Mouse (Mus musculus) midbrain, postnatal 0 days (tissue): ENCODE measurements around the gene Zfp189. TPM values are rescaled to one million over a fixed set of nuclear protein-coding genes. Genes with fewer than 3 reads are reported as not detected.
A peak's percentile ranks its signal among the peaks of the same experiment; 100 is the strongest.
"Not testable (repeated sequence)": the region's sequence is repeated elsewhere in the genome, so short reads cannot be mapped to it uniquely, and the experiment has no call there.

ENCODE experiments used
- ATAC-seq: fragments of 200-750 bp; cut with Nextera tagmentation; 2 replicates; pipeline ENCODE4 v1.8.0; 2017; ENCODE audit warnings: moderate number of reproducible peaks, mild to moderate bottlenecking, moderate TSS enrichment, moderate library complexity; ENCODE audit not compliant: low FRiP score
- DNase-seq: peaks from one replicate; pipeline ENCODE4 v3.0.0-alpha.2; 2015; ENCODE audit warnings: low spot score
- H3K27ac ChIP-seq: fragments of 300-500 bp; sonication (generic); 2 replicates; pipeline ENCODE4 v1.5.1; 2014; ENCODE audit warnings: low read depth, mild to moderate bottlenecking, low read length, mixed read lengths
- H3K27me3 ChIP-seq: fragments of 300-500 bp; sonication (generic); 2 replicates; pipeline ENCODE4 v1.6.1; 2014; ENCODE audit warnings: low read length, control low read depth, mixed read lengths; ENCODE audit not compliant: insufficient read depth
- H3K36me3 ChIP-seq: fragments of 300-500 bp; sonication (generic); 2 replicates; pipeline ENCODE4 v1.6.1; 2014; ENCODE audit warnings: low read length, control low read depth, mixed read lengths; ENCODE audit not compliant: insufficient read depth
- H3K4me1 ChIP-seq: fragments of 300-500 bp; sonication (generic); 2 replicates; pipeline ENCODE4 v1.6.1; 2014; ENCODE audit warnings: mild to moderate bottlenecking, control low read depth, antibody characterized with exemption, low read length, mixed read lengths; ENCODE audit not compliant: insufficient read depth
- H3K4me2 ChIP-seq: fragments of 300-500 bp; sonication (generic); 2 replicates; pipeline ENCODE4 v1.6.1; 2014; ENCODE audit warnings: low read depth, mild to moderate bottlenecking, low read length, mixed read lengths; ENCODE audit not compliant: poor library complexity, severe bottlenecking
- H3K4me3 ChIP-seq: fragments of 300-500 bp; sonication (generic); 2 replicates; pipeline ENCODE4 v1.5.1; 2014; ENCODE audit warnings: low read depth, mild to moderate bottlenecking, low read length, moderate library complexity
- H3K9ac ChIP-seq: fragments of 300-500 bp; sonication (generic); replicated peaks from 2 replicates; pipeline ENCODE4 v1.6.1; 2014; ENCODE audit warnings: mild to moderate bottlenecking, low read length, moderate library complexity, mixed read lengths; ENCODE audit not compliant: poor library complexity, severe bottlenecking
- H3K9me3 ChIP-seq: fragments of 300-500 bp; sonication (generic); 2 replicates; pipeline ENCODE4 v1.6.1; 2016; ENCODE audit warnings: low read length, control low read depth
- CTCF ChIP-seq: IDR thresholded peaks from 2 replicates; pipeline ENCODE4 v1.5.1; 2016; ENCODE audit warnings: antibody characterized with exemption, mild to moderate bottlenecking
- WGBS: fragments of 180-500 bp; shearing (Covaris S2); extraction: QIAGEN DNeasy Blood & Tissue Kit; methylation state at CpG from one replicate; pipeline ENCODE4 v1.1.7; 2014; 5-methylcytosine and 5-hydroxymethylcytosine counted together
- polyA plus RNA-seq: library from polyadenylated mRNA; unstranded; fragments of >200 nt; fragmentation: Nextera tagmentation; extraction: Ambion mirVana; gene quantifications from 2 replicates; pipeline ENCODE4 v1.2.1, GENCODE M21; 2015
- total RNA-seq: library from RNA; depleted of rRNA; stranded (reverse); fragments of >200 nt; gene quantifications from 2 replicates; pipeline ENCODE4 v1.2.3, GENCODE M21; 2014

Gene Zfp189
- total and polyA plus RNA-seq, 2 experiments from 2014 or later = 4.2 to 6.3 TPM

DNA sequence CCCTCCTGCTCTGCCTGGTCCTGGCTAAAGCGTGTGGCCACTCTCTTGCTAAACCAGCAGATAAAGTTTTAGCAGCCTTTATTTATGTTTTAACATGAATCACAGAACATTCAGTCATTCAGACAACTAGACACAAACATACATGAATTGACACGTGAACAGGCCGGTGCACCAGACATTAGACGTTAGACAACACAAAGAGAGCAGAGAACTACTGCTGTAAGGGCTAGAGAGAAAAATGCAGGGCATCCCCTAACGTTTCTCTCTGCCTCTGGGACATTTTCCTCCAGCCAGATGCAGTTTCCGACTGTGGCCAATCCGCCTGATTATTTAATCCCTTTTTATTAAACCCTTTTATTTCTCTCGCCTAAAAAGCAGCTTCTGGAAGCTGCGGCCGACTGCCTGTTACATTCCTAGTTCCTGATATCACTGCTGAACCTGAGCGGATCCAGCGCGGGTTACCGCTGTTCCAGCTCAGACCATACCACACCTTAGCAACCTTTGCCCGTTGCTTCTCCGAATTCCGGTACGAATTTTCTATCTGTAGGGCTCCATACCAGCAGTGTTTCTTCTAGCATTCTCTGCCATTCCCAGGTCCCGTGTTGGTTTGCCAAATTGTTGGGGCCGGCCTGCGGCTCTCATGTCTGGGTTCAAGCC lies 40.7 kb upstream of the Zfp189 start:
- no peaks in the 10 kb centered on the region for H3K27me3 ChIP-seq
- H3K36me3 ChIP-seq = no peaks in the 10 kb centered on the region
- WGBS = 22% methylated on average over 21 of the region's 21 CpGs
- H3K4me2 ChIP-seq = peak overlapping the region; percentile 25; the same call in 1 of the 2 replicates
- no peaks in the 10 kb centered on the region for H3K9me3 ChIP-seq
- DNase-seq (no peak), ATAC-seq (no peak)
- no peak overlapping the region for H3K4me3 ChIP-seq
- H3K9ac ChIP-seq = no peak overlapping the region
- TF ChIP-seq CTCF = no peak
- H3K4me1 ChIP-seq = no peaks in the 10 kb centered on the region
- H3K27ac ChIP-seq = no peak overlapping the region

DNA sequence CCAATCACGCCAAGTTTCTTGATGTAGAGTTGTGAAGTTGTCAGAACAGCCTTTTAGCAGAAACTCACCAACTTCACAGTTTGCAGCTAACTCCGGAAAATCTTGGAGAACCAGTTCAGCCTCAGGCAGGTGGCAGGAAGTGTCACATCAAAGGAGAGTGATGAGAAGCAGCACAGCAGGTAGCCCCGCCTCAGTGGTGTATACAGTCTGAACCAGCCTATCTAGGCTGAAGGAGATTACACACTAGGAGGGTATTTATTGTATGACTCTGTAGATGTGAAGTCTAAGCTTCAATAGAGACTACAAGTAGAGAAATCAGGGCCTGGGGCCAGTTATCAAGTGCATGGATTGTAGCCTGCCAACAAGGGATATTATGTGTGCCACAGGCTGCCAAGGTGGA lies 40.1 kb upstream of the Zfp189 start:
- Histone ChIP-seq H3K27me3 (no peaks in the 10 kb centered on the region), H3K9me3 (no peaks in the 10 kb centered on the region), H3K36me3 (no peaks in the 10 kb centered on the region), H3K4me1 (no peaks in the 10 kb centered on the region), H3K9ac (no peak overlapping the region), H3K27ac (no peak overlapping the region), H3K4me2 (no peak overlapping the region), H3K4me3 (no peak overlapping the region)
- no peak for ATAC-seq
- no peak for TF ChIP-seq CTCF
- no peak for DNase-seq
- 53% methylated on average over 3 of the region's 3 CpGs for WGBS

DNA sequence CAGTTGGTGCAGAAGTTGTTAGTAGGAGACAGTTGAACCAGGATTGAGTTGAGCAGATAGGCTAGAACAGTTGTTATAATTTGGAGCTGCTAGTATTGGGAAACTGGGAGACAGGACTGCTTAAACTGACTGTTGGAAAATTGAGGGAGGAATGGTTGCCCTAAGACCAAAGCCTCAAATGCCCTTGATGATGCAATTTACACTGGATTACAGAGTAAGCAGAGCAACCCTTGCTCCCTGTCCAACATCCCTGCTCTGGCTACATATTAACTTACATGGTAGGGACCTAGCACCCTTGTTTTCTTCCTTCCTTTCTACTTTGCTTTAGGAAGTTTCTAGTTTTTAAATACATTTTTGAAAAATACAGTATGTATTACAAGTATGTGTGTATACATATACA lies 35.5 kb upstream of the Zfp189 start:
- ATAC-seq = no peak

DNA sequence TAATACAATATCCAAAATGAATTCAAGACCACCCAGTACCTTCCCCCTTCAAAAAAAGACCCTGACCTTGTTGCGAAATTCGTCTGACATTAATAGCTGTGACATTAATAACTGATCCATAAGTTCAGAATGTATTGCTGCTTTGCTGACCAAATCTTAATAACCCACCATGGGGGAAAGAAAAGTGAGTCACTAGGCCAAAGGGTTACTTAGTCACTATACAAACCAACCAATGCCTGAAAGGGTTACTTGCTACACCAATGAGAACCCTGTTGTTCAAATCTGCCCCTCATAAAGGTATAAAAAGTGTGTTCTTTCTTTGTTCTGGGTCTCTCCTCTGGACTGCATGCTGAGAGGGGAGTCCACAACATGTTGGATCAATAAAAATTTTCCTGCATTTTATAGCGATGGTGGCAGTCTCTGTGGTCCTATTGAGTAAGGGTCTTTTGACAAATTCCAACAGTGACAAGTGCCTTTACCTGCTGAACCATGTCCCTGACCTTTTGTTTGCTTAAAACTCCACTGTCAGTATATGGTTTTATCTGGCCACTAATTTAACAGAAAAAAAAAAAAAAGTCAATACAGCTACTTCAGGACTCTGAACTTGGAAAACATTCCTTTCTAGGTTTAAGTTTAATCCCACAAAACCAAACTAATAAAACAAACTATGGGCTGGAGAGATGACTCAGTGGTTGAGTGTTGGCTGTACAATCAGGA lies 34.9 kb upstream of the Zfp189 start:
- not testable (repeated sequence) for H3K36me3 ChIP-seq, H3K4me1 ChIP-seq, DNase-seq, H3K4me2 ChIP-seq, ATAC-seq, H3K9ac ChIP-seq, H3K9me3 ChIP-seq, H3K27ac ChIP-seq, H3K27me3 ChIP-seq, H3K4me3 ChIP-seq
- 85% methylated on average over 3 of the region's 3 CpGs for WGBS

More for the DNA sequence above, 35.5 kb upstream of the Zfp189 start:
- Histone ChIP-seq H3K9me3 (no peaks in the 10 kb centered on the region), H3K27ac (no peak overlapping the region), H3K4me3 (no peak overlapping the region), H3K9ac (no peak overlapping the region), H3K4me1 (no peaks in the 10 kb centered on the region), H3K36me3 (no peaks in the 10 kb centered on the region), H3K4me2 (no peak overlapping the region), H3K27me3 (no peaks in the 10 kb centered on the region)
- DNase-seq = no peak
- TF ChIP-seq CTCF = no peak

DNA sequence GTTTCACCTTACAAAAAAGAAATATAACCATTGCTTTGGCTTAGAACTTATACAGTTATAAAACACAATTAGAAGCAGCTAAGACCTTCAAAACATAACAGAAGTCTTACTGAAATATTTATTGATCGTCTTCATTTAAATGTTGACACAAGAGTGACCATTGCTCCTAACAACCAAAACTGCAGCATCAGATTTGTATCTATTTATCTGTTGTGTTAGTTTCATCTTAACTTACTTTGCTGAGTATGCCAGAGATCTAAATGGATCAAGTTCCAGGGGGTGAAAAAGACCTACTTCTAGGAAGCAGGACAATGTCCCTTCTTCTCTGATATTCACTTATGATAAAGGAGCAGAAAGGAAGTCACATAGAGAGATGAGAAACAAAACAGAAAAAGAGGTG lies 17.4 kb upstream of the Zfp189 start:
- no peak for ATAC-seq
- Histone ChIP-seq H3K9me3 (no peaks in the 10 kb centered on the region), H3K9ac (no peak overlapping the region), H3K27me3 (no peaks in the 10 kb centered on the region), H3K4me3 (no peak overlapping the region), H3K27ac (no peak overlapping the region), H3K4me1 (no peaks in the 10 kb centered on the region), H3K36me3 (no peaks in the 10 kb centered on the region), H3K4me2 (no peak overlapping the region)
- no peak for DNase-seq
- WGBS = 92% methylated on average over 1 of the region's 1 CpGs
- no peak for TF ChIP-seq CTCF

DNA sequence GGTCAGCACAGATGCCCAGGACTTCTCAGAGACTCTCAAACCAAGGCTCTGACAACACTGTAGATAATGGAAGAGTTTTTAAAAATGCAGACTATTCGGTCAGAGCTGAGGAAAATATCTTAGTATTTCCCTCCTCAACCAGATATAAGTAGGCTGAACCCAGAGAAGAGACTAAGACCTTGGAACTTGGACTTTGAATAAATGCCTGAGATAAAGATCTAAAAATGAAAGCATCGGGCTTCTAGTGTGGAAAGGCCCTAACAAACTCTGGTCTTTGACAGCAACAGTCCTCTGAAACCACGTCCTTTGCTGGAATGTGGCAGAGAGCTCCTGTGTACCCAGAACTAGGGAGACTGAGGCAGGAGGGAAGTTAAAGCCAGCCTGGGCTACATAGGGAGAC lies 14.6 kb upstream of the Zfp189 start, which contains the start of gene Baat:
Baat (minus strand) TSS at position 172 of the 400 bp plus-strand sequence.
- no peak within 1 kb of the TSS for H3K4me3 ChIP-seq
- WGBS = 87% methylated on average over 3 of the region's 3 CpGs
- TF ChIP-seq CTCF = no peak
- DNase-seq (no peak), ATAC-seq (no peak)
- H3K27me3 ChIP-seq = no peaks in the 10 kb centered on the region
- H3K4me2 ChIP-seq = no peak within 1 kb of the TSS
- H3K27ac ChIP-seq = no peak within 1 kb of the TSS
- H3K4me1 ChIP-seq = no peaks in the 10 kb centered on the region
- H3K36me3 ChIP-seq = no peaks in the 10 kb centered on the region
- no peaks in the 10 kb centered on the region for H3K9me3 ChIP-seq
- no peak within 1 kb of the TSS for H3K9ac ChIP-seq
